Mouse (Mus musculus): ENCODE measurements at regions not wholly inside any gene's neighbourhood (a gene's known extent, or its start where the extent isn't known, plus 50 kb on each side); places are given as distances from the start of the nearest gene placed in this dataset.

DNA sequence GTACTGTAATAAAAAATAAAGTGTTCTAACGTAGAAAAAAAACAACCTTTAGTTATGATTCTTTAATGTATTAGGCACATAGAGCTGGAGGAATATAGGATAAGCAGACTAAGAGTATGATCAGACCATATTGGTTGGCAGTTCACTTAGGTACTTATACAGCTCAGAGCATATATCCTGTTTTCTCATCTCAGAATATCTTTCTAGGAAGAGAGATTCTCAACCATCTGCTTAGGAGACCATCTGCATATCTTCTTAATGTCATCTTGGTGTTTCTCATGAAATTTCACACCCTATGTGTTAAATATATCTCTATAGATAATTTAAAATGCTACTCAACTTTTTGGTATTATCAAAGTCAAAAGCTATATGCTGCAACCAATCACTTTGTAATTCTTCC, 1185.4 kb upstream of the Lrrc6 start:
- no peak for TF ChIP-seq CTCF (IDR thresholded peaks at IDR 0.05; ENCODE audit: control insufficient read depth, insufficient read depth, insufficient read length)
- no peak for TF ChIP-seq MYOG (IDR thresholded peaks at IDR 0.05; ENCODE audit: control insufficient read depth, extremely low read depth, insufficient read length)
